Mouse (Mus musculus) heart, embryonic 14.5 days (tissue): Measurements from ENCODE around the gene Cd22. TPM values are rescaled to one million over a fixed set of nuclear protein-coding genes. Genes with fewer than 3 reads are reported as not detected.
A peak's percentile ranks its signal among the peaks of the same experiment; 100 is the strongest.

Experiments
- ATAC-seq: fragments of 200-750 bp; cut with Nextera tagmentation; 2 replicates; pipeline ENCODE4 v1.8.0; 2017; ENCODE audit warnings: low read depth, moderate TSS enrichment; ENCODE audit not compliant: insufficient number of reproducible peaks, insufficient read depth, low FRiP score
- H3K27ac ChIP-seq, 2 experiments: fragments of 200-500 bp in 1 of 2; fragments of 300-500 bp in 1 of 2; sonication (generic) in 1 of 2; replicated peaks in 1 of 2; 2 replicates each; pipeline ENCODE4 v1.5.1; 2012 to 2014; ENCODE audit warnings: low read depth in 2 of 2, low read length in 2 of 2, control low read depth in 1 of 2, mild to moderate bottlenecking in 1 of 2, mixed read lengths in 1 of 2; ENCODE audit not compliant: control insufficient read depth in 1 of 2, insufficient read depth in 1 of 2
- H3K27me3 ChIP-seq: fragments of 300-500 bp; sonication (generic); 2 replicates; pipeline ENCODE4 v1.6.1; 2014; ENCODE audit warnings: mild to moderate bottlenecking, low read length, control low read depth; ENCODE audit not compliant: control insufficient read depth, insufficient read depth
- H3K36me3 ChIP-seq: fragments of 300-500 bp; sonication (generic); 2 replicates; pipeline ENCODE4 v1.6.1; 2014; ENCODE audit warnings: mild to moderate bottlenecking, control low read depth, low read length, mixed read lengths; ENCODE audit not compliant: control insufficient read depth, insufficient read depth
- H3K4me1 ChIP-seq, 2 experiments: fragments of 200-500 bp in 1 of 2; fragments of 300-500 bp in 1 of 2; sonication (generic) in 1 of 2; 2 replicates each; pipeline ENCODE4 v1.6.1; 2012 to 2014; ENCODE audit warnings: low read length in 2 of 2, control low read depth in 1 of 2, mixed read lengths in 1 of 2; ENCODE audit not compliant: control insufficient read depth in 2 of 2, insufficient read depth in 2 of 2
- H3K4me2 ChIP-seq: fragments of 300-500 bp; sonication (generic); 2 replicates; pipeline ENCODE4 v1.6.1; 2014; ENCODE audit warnings: mild to moderate bottlenecking, low read length
- H3K4me3 ChIP-seq, 2 experiments: fragments of 200-500 bp in 1 of 2; fragments of 300-500 bp in 1 of 2; sonication (generic) in 1 of 2; 2 replicates each; pipeline ENCODE4 v1.5.1; 2012 to 2014; ENCODE audit warnings: low read length in 2 of 2, mild to moderate bottlenecking in 2 of 2, control low read depth in 1 of 2, low read depth in 1 of 2, moderate library complexity in 1 of 2; ENCODE audit not compliant: control insufficient read depth in 1 of 2, insufficient read depth in 1 of 2
- H3K9ac ChIP-seq: fragments of 300-500 bp; sonication (generic); 2 replicates; pipeline ENCODE4 v1.6.1; 2014; ENCODE audit warnings: mild to moderate bottlenecking, low read length
- H3K9me3 ChIP-seq: fragments of 300-500 bp; sonication (generic); 2 replicates; pipeline ENCODE4 v1.6.1; 2016; ENCODE audit warnings: low read length, control low read depth; ENCODE audit not compliant: control insufficient read depth
- WGBS: fragments of 180-500 bp; shearing (Covaris S2); extraction: QIAGEN DNeasy Blood & Tissue Kit; methylation state at CpG from one replicate; pipeline ENCODE4 v1.1.7; 2014; 5-methylcytosine and 5-hydroxymethylcytosine counted together
- polyA plus RNA-seq: library from polyadenylated mRNA; unstranded; fragments of >200 nt; fragmentation: Nextera tagmentation; extraction: Ambion mirVana; gene quantifications from 2 replicates; pipeline ENCODE4 v1.2.1, GENCODE M21; 2014

Cd22 gene
- polyA plus RNA-seq, 1 experiment from 2014 or later: not detected

GRCm38 (mm10) chr7:30909773-30910172, 29.6 kb upstream of the Cd22 start:
- Histone ChIP-seq H3K4me2 (no peak overlapping the region), H3K9me3 (no peaks in the 10 kb centered on the region), H3K27me3 (peaks cover 11% of the 10 kb centered on the region), H3K4me1 (peaks cover 2 to 13% of the 10 kb centered on the region in 2 experiments; a peak in 2 of 4 replicates), H3K36me3 (no peaks in the 10 kb centered on the region), H3K27ac (no peak overlapping the region), H3K9ac (no peak overlapping the region), H3K4me3 (no peak overlapping the region)
- WGBS: 80% methylated on average over 6 of the region's 6 CpGs
- no peak for ATAC-seq

- Histone ChIP-seq H3K4me3 (no peak overlapping the region), H3K4me2 (peak overlapping the region; percentile 44), H3K9me3 (no peaks in the 10 kb centered on the region), H3K36me3 (no peaks in the 10 kb centered on the region), H3K27ac (no peak overlapping the region), H3K27me3 (peaks cover 11% of the 10 kb centered on the region), H3K4me1 (peaks cover 2 to 13% of the 10 kb centered on the region in 2 experiments; a peak in 2 of 4 replicates), H3K9ac (no peak overlapping the region)
- 22% methylated on average over 16 of the region's 17 CpGs for WGBS
- no peak for ATAC-seq
Observed at GRCm38 (mm10) chr7:30908992-30909431, 28.9 kb upstream of the Cd22 start.

- Histone ChIP-seq H3K4me1 (peaks cover 2 to 11% of the 10 kb centered on the region in 2 experiments; a peak in 2 of 4 replicates), H3K4me2 (peak overlapping the region; percentile 44), H3K27me3 (peaks cover 11% of the 10 kb centered on the region), H3K4me3 (no peak overlapping the region), H3K27ac (no peak overlapping the region), H3K9me3 (no peaks in the 10 kb centered on the region), H3K9ac (no peak overlapping the region), H3K36me3 (no peaks in the 10 kb centered on the region)
- ATAC-seq: no peak
- 3% methylated on average over 23 of the region's 26 CpGs for WGBS
Observed at GRCm38 (mm10) chr7:30908277-30908991, 28.3 kb upstream of the Cd22 start.

- WGBS: 37% methylated on average over 4 of the region's 4 CpGs
Observed at GRCm38 (mm10) chr7:30904042-30904441, 23.9 kb upstream of the Cd22 start.

GRCm38 (mm10) chr7:30895217-30895616, 15.1 kb upstream of the Cd22 start:
- no peak overlapping the region for H3K9ac ChIP-seq
- no peaks in the 10 kb centered on the region for H3K27me3 ChIP-seq
- H3K27ac ChIP-seq: no peak overlapping the region
- no peak overlapping the region for H3K4me2 ChIP-seq
- WGBS: 85% methylated on average over 3 of the region's 3 CpGs
- ATAC-seq: no peak
- H3K4me3 ChIP-seq: no peak overlapping the region
- no peaks in the 10 kb centered on the region; a peak in 1 of 4 replicates for H3K4me1 ChIP-seq
- H3K9me3 ChIP-seq: no peaks in the 10 kb centered on the region
- no peaks in the 10 kb centered on the region for H3K36me3 ChIP-seq

More at GRCm38 (mm10) chr7:30904042-30904441, 23.9 kb upstream of the Cd22 start:
- Histone ChIP-seq H3K4me3 (no peak overlapping the region), H3K36me3 (no peaks in the 10 kb centered on the region), H3K9ac (no peak overlapping the region), H3K4me1 (peaks cover 2 to 6% of the 10 kb centered on the region in 2 experiments; a peak in 1 of 4 replicates), H3K27me3 (peaks cover 11% of the 10 kb centered on the region), H3K9me3 (no peaks in the 10 kb centered on the region), H3K4me2 (no peak overlapping the region), H3K27ac (no peak overlapping the region)
- ATAC-seq: no peak

- Histone ChIP-seq H3K9ac (no peak overlapping the region), H3K4me1 (no peaks in the 10 kb centered on the region), H3K27ac (no peak overlapping the region), H3K36me3 (no peaks in the 10 kb centered on the region), H3K27me3 (no peaks in the 10 kb centered on the region), H3K9me3 (no peaks in the 10 kb centered on the region), H3K4me2 (no peak overlapping the region), H3K4me3 (no peak overlapping the region)
- 50% methylated on average over 3 of the region's 3 CpGs for WGBS
- no peak for ATAC-seq
Observed at GRCm38 (mm10) chr7:30892515-30892914, 12.4 kb upstream of the Cd22 start.

GRCm38 (mm10) chr7:30891746-30892145, 11.6 kb upstream of the Cd22 start:
- no peak for ATAC-seq

GRCm38 (mm10) chr7:30890681-30891080, 10.5 kb upstream of the Cd22 start:
- WGBS: 50% methylated on average over 2 of the region's 2 CpGs
- H3K9me3 ChIP-seq: no peaks in the 10 kb centered on the region
- no peak overlapping the region for H3K9ac ChIP-seq
- no peaks in the 10 kb centered on the region for H3K27me3 ChIP-seq
- H3K4me2 ChIP-seq: no peak overlapping the region
- ATAC-seq: no peak
- no peak overlapping the region for H3K4me3 ChIP-seq
- H3K36me3 ChIP-seq: no peaks in the 10 kb centered on the region
- H3K27ac ChIP-seq: no peak overlapping the region
- H3K4me1 ChIP-seq: no peaks in the 10 kb centered on the region

More at GRCm38 (mm10) chr7:30891746-30892145, 11.6 kb upstream of the Cd22 start:
- no peak overlapping the region for H3K4me2 ChIP-seq
- H3K36me3 ChIP-seq: no peaks in the 10 kb centered on the region
- H3K27ac ChIP-seq: no peak overlapping the region
- no peaks in the 10 kb centered on the region for H3K9me3 ChIP-seq
- 83% methylated on average over 9 of the region's 9 CpGs for WGBS
- H3K9ac ChIP-seq: no peak overlapping the region
- H3K4me3 ChIP-seq: no peak overlapping the region
- no peaks in the 10 kb centered on the region for H3K27me3 ChIP-seq
- no peaks in the 10 kb centered on the region for H3K4me1 ChIP-seq
